Comparison of ENCODE assay signal across 10 mouse cellular contexts in genomic region chr2:144127082-144128037, GRCm38 (mm10).
DNase-seq lines count a peak whose midpoint lies in the region; ATAC-seq lines count a peak whose summit lies in the region.
"Had no signal": no experiment of that assay in that cellular context is flagged by ENCODE, and none has a peak within 500 bp of the region (broad histone marks: within the 10 kb centered on the region; RNA-seq: fewer than 3 reads in every experiment).

No protein-coding gene starts in this region.

- H3K4me3 ChIP-seq in forebrain, embryonic 12.5 days (replicated peaks): no peak overlapping the region
- H3K4me3 ChIP-seq in forebrain, embryonic 15.5 days: no peak overlapping the region
- H3K4me3 ChIP-seq: embryonic facial prominence, embryonic 13.5 days; liver, embryonic 15.5 days had no signal

- peaks cover 59% of the 10 kb centered on the region for H3K27me3 ChIP-seq in forebrain, embryonic 12.5 days
- peaks cover 26% of the 10 kb centered on the region; the same call in 1 of the 2 replicates for H3K27me3 ChIP-seq in forebrain, embryonic 15.5 days
- H3K27me3 ChIP-seq: embryonic facial prominence, embryonic 13.5 days; liver, embryonic 15.5 days had no signal

- no peaks in the 10 kb centered on the region for H3K9me3 ChIP-seq in forebrain, embryonic 12.5 days
- H3K9me3 ChIP-seq in forebrain, embryonic 15.5 days: no peaks in the 10 kb centered on the region
- H3K9me3 ChIP-seq: embryonic facial prominence, embryonic 13.5 days; liver, embryonic 15.5 days had no signal

- intact Hi-C loops in heart, postnatal 36 days (cut with DNase I): no loop called here

- 49% methylated on average over 13 of the region's 13 CpGs for WGBS in forebrain, embryonic 12.5 days
- 27% methylated on average over 13 of the region's 13 CpGs for WGBS in forebrain, embryonic 15.5 days

- H3K4me1 ChIP-seq in forebrain, embryonic 12.5 days: 0 out of 2 replicates have a peak, but pooled peaks cover 6% of the 10 kb centered on the region
- peaks cover 10% of the 10 kb centered on the region for H3K4me1 ChIP-seq in forebrain, embryonic 15.5 days
- H3K4me1 ChIP-seq: liver, embryonic 15.5 days had no signal

- H3K27ac ChIP-seq in forebrain, embryonic 12.5 days: no peak overlapping the region; the same call in 1 of the 2 replicates
- H3K27ac ChIP-seq in forebrain, embryonic 15.5 days (replicated peaks): no peak overlapping the region
- H3K27ac ChIP-seq: embryonic facial prominence, embryonic 13.5 days; liver, embryonic 15.5 days had no signal

- H3K4me2 ChIP-seq in forebrain, embryonic 12.5 days: 0 out of 2 replicates have a peak overlapping the region, but pooled peaks have one; percentile 17
- H3K4me2 ChIP-seq in forebrain, embryonic 15.5 days (replicated peaks): no peak overlapping the region
- H3K4me2 ChIP-seq: embryonic facial prominence, embryonic 13.5 days; heart, embryonic 11.5 days; liver, embryonic 15.5 days had no signal

- no peak overlapping the region for H3K9ac ChIP-seq in forebrain, embryonic 12.5 days
- no peak overlapping the region for H3K9ac ChIP-seq in forebrain, embryonic 15.5 days (replicated peaks)
- H3K9ac ChIP-seq: embryonic facial prominence, embryonic 13.5 days; liver, embryonic 15.5 days had no signal

- ATAC-seq in forebrain, embryonic 12.5 days (ENCODE audit: low FRiP score): peak; percentile 78
- ATAC-seq in forebrain, embryonic 15.5 days (replicated peaks): peak; percentile 87

- no peaks in the 10 kb centered on the region for H3K36me3 ChIP-seq in forebrain, embryonic 12.5 days (replicated peaks)
- H3K36me3 ChIP-seq in forebrain, embryonic 15.5 days: no peaks in the 10 kb centered on the region
- H3K36me3 ChIP-seq: embryonic facial prominence, embryonic 13.5 days; liver, embryonic 15.5 days had no signal

- DNase-seq in layer of hippocampus, adult 11-12 months (ENCODE audit: low spot score): peak; percentile 7
- no peak for DNase-seq in layer of hippocampus, postnatal 25 days (ENCODE audit: extremely low spot score in 1 of 2, low spot score in 1 of 2)
- DNase-seq in layer of hippocampus, postnatal 14 days (ENCODE audit: low spot score in 2 of 2): peak; percentile 47 to 57
- DNase-seq in c-Kit-positive CD71-positive TER-119-positive erythroid progenitor cells, embryonic 14.5 days (ENCODE audit: low spot score): no peak
- DNase-seq in heart, postnatal 36 days: no peak

Comparison
In these comparisons a context has a peak if more than half of its experiments do, and no peak if none do; other contexts are left out.
1. DNase-seq: peak in layer of hippocampus, adult 11-12 months (single experiment) and layer of hippocampus, postnatal 14 days (2 of 2); none in layer of hippocampus, postnatal 25 days (0 of 2), c-Kit-positive CD71-positive TER-119-positive erythroid progenitor cells, embryonic 14.5 days (single experiment) and heart, postnatal 36 days (0 of 2).